Mouse (Mus musculus) megakaryocyte-erythroid progenitor cell, adult 5-6 weeks (primary cell): ENCODE measurements around the gene Srebf2. TPM values are rescaled to one million over a fixed set of nuclear protein-coding genes. Genes with fewer than 3 reads are reported as not detected.

Experiments
- ATAC-seq: replicated peaks from 2 replicates; pipeline ENCODE4 v1.8.0; 2016; ENCODE audit warnings: mild to moderate bottlenecking, inconsistent platforms; ENCODE audit not compliant: severe bottlenecking, poor library complexity, low FRiP score, low TSS enrichment
- total RNA-seq, 2 experiments: library from RNA; stranded (forward) in 1 of 2; stranded (reverse) in 1 of 2; fragments of 200-1000, 215-1000 nt in 1 of 2; fragments of >200 nt in 1 of 2; fragmentation: Nextera tagmentation in 1 of 2; gene quantifications; 2 replicates each; pipeline ENCODE4 v1.2.3; 2014 to 2017

The Srebf2 gene
- total RNA-seq, 2 experiments from 2014 or later = 24.7 to 41.0 TPM

DNA sequence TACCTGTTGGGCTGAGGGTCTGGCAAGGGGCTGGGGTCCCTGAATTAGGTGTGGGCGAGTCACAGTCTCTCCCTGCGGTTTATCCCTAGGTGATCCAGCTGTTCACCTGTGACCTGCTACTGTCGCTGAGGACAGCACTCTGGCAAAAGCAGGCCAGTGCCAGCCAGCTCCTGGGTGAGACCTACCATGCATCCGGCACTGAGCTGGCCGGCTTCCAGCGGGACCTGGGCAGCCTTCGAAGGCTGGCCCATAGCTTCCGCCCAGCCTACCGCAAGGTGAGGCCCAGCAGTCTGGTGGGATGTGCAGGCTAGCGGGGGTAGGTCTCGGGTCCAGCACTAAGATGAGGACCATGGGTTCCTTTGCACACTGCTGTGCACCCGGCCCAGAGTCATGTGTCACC, 52.6 kb downstream of the Srebf2 start:
- no peak for ATAC-seq

DNA sequence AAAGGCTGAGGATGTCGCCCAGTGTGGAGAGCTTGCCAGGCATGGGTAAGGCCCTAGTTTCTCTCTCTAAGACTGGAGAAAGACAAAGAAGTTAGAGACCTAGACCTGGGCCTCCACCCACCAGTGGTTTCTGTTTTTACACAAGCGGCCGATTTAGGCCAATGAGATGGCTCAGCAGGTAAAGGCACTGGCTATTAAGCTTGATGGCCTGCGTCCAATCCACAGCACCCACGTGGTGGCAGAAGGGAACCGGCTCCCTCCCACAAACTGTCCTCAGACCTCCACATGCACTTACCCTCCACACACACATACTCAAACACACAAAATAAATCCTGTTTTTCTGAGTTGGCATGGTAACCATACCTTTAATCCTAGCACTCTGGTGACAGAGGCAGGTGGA, 55.1 kb downstream of the Srebf2 start:
- ATAC-seq = no peak

DNA sequence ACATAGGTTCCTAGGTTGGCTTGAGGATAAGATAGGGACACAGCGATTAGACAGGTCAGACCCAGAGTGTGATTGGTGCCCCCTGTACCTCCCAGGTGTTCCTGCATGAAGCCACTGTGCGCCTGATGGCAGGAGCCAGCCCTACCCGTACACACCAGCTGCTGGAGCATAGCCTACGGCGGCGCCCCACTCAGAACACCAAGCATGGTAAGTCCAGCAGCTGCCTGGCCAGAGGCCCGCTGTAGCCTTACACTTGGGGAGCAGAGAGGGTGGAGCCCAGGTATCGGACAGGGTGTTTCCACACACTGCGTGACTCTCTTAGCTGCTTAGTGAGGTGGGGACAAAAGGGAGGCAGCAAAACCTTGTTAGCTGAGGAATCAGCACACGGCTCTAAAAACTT, 56.1 kb downstream of the Srebf2 start:
- ATAC-seq = no peak

DNA sequence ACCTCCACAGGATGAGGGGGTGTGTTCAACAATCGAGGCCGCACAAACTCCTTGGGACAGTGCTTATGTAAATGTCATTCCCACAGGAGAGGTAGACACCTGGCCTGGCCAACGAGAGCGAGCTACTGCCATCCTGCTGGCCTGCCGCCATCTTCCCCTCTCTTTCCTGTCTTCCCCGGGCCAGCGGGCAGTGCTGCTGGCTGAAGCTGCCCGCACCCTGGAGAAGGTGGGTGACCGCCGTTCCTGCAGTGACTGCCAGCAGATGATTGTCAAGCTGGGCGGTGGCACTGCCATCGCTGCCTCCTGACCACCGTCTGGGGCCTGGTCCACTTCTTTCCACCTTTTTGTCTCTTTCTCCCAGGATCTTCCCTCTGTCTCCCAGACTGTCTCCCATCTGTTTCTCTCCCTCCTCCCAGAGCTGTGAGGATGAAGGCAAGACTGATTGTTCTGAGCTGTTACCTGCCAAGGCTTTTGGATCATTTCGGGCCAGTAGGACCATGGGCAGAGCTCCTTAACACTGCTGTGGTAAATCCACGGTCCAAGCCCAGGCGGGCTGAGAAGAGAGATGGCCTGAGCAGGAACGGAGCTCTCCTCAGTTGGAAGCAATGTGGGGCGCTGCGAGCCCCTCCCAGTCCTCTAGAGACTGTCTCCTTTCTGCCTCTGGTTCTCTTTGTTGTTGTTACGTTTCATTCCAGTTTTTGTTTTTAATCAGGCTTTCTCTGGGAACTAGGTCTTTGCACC, 56.8 kb downstream of the Srebf2 start:
- ATAC-seq = no peak

DNA sequence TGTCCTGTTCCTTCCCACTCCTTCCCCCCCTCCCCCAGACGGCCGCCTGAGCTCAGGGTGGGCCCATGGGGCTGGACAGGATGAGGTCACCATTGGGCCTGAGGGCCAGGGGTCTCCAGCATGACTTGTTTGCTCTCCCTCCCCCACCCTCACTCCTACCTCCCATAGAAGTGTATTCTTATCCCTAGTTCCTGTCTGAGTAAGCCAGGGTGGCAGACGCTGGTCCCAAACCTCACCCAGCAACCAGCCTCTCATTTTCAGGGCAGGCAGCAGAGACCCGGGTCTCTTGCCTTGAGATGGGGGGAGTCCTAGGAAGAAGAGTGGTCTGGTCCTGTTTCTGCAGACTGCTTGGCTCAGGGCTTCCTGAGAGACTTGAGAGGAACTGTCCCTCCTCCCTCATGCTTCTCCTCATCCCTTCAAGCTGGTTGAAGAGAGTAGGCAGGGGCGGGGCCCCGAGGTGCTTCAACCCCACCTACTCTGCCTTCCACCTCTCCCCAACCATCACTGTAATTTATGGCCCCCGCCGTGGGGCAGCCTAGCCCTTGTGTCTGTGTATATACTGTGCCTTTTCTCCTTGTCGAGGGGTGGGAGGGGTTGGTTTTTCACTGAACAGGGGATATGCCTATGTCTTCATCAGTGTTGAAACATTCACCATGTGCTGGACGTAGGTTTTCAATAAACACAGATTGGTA, 57.8 kb downstream of the Srebf2 start:
- ATAC-seq = no peak

DNA sequence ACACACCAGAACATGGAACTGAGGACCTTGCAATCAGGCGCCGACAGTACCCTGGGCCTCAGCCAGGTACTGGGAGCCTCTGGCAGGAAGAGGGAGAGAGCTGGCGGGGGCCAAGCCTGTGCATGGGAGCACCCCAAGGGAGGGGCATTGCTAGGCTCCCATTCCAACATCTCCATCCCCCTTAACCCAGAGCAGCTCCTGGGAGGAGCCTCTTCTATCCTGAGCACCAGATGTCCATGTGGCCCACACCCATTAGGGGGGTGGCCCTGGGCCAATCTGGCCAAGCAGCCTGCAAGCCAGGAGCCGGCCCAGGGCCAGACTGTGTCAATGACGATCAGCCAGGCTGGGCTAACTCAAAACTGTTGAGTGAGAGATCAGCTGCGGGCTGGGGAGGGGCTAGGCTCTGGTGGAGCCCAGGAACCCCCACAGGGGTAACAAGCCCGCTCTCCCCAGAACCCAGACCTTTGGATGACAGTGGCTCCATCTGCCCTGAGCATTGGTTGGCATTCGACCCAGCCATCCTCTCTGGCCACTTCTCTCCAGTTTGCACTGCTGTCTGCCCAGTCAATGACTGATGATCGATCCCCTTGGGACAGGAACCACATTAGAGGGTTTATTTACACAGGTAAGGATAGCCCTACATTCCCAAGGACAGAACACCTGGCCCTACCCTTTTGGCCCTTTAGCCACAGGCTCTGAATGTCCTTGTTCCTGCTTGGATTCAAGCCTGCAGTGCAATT, 59.6 kb downstream of the Srebf2 start:
- no peak for ATAC-seq

DNA sequence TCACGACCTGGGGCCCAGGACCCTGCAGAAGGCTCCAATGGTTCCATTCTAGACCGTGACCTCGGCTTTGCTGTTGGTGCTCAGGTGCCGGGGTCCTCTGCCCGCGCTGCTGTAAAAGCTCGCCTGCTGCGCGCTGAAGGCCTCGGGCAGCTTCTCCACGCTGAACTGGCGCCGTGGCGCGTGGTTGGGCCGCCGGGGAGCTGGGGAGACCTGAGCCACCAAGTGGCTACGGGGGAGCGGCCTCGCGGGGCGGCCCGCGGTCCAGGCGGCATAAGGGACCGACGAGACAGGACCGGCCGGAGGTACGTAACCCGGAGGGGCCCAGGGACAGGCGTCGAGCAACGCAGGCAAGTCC, 60.1 kb downstream of the Srebf2 start:
- no peak for ATAC-seq

DNA sequence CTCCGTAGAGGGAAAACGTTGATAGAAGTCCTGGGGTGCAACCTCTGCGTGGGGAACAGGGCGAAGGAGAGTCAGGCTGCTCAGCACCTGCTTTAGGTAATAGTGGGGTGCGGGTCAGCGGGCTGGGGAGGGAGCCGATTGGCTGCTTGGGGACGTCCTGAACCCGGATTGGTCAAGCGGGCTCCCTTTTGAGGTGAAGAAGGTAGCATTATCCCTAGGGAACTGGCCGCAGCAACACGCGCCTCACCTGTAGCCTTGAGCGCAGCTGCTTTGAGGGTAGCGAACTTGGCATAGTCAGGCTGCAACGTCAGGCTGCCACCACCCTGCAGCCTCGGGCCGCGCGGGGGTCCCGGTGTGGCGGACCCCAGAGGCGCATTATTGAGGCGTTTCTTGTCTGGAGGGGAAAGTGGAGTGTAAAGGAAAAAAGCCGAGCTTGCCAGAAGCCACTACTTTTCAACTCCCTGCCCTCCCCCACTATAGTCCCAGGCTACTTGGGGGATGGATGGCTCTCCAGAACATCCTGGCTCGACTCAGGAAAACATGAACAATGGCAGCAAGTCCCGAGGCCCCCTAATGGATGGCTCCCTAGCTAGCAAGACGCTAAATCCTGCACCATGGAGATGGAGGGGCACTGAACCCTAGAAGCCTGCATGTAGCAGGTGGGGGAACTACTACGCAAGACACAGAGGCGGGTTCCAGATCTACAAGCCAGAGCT, 60.7 kb downstream of the Srebf2 start:
- no peak for ATAC-seq

DNA sequence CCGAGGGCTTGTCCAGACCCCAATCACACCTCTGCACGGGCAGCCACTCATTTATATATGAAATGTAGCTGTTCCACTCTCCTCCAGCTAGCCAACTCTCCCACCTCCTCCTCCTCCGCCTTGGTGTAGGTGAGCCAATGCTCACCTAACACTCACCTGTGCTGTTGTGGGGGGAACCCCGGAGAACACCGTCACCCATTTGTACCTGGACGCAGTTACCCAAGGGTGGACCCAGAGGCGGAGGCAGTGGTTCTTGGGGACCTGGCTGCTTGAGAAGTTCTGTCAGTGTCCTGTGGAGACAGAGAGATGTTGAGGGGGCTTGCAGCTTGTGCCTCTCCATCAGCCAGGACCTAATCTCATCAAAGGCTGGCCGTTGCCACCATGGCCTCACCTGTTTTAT, 61.3 kb downstream of the Srebf2 start:
- no peak for ATAC-seq

DNA sequence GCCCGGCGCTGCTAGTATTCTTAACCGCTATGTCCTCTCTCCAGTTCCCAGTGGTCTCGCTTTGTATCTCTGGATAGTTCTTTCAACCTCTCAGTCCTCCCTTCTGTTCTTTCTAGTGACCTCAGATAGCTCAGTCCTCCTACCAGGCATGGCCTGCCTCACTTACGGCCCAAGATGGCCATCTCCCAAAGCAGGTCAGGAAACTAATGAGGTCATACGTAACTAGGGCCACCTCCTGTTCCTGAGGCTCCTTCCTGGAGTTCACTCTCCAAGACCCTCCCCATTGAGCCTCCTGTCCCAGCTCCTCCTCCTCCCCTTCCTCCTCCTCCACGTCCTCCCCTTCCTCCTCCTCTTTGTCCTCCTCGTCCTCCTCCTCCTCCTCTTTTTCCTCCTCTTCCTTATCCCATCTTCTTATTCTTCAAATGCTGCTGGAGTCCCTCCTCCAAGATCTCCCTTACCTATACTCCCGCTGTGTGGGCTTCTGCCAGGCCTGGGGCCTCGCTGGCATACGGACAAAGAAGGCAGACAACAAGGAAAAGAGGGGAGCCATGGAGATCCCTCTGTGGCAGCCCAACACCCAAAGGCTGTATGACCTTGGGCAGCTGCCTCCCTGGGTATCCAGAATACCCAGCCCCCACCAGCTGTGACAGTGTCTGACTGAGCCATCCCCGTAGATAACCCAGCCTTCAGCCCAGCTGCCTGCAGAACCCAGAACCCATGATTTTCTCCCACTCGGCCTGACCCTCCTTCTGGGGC, 62.5 kb downstream of the Srebf2 start:
- no peak for ATAC-seq

DNA sequence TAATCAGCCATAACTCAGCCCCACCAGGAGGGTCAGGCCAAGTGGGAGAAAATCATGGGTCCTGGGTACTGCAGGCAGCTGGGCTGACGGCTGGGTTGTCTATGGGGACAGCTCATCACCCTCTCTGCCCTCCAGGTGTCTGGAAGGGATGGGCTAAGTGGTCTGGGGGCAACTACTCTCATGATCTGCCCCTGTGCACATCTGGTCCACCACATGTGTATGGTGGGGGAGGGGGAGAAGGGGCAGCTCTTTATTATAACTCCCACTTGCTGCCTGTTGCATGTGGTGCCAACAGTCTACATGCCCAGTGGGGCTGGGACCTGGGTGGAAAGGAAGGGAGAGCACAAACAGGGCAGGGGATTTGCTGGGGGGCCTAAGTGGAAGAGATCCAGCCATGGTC, 63.8 kb downstream of the Srebf2 start:
- ATAC-seq = no peak

DNA sequence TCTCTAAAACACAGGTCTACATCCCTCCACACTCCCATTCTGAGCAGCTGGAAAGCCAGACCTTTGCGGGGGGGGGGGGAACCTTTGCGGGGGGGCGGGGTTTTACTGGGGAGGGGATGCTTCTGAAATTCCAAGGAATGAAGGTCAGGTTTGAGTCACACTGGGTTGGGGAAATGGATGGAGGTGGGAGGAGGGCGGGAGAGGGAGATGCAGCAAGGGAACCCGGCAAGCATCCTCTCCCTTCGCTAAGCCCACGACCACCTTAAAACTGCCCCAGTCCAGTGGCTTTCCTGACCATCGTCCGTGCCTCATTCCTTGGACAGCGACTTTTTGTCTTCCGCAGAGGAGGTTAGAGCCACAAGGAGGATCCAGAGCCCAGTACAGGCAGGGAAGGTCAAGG, 64.3 kb downstream of the Srebf2 start:
- no peak for ATAC-seq

DNA sequence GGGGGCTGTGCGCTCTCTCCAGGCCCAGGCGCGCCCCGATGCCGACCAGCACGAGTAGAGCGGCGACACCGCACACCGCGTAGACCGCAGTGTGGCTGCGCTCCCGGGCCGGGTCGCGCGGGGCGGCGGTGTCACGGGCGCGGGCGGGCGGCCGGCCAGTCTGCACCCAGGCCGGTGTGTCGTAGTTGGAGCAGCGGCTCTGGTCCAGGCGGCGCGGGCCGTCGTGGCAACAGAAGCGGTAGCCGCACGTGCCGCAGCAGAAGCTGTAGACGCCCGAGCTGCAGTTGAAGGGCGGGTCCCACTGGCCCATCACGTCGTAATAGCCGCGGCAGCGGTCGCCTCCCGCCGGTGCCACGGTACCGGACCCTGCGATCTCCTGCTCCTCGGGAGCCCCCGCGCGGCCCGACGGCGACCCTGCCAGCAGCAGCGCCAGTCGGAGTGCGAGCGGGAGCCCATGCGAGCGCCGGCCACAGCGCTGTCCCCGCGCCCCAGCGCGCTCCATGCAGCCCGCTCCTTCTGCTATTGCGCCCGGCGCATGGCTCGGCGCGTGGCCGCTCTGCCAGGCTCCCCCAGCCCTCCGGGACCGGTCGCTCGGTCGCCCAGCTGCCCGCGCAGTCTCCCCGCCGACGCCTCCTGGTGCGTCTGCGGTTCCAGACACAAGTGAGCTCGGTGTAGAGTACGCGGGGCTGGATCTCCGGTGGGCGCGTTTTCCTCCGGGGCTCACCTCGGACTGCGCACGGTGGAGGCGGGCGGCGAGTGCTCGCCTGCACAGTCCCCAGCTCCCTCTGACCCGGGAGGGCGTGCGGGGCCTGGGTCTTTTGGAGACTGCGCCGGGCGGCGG, 65.2 kb downstream of the Srebf2 start:
- no peak for ATAC-seq

DNA sequence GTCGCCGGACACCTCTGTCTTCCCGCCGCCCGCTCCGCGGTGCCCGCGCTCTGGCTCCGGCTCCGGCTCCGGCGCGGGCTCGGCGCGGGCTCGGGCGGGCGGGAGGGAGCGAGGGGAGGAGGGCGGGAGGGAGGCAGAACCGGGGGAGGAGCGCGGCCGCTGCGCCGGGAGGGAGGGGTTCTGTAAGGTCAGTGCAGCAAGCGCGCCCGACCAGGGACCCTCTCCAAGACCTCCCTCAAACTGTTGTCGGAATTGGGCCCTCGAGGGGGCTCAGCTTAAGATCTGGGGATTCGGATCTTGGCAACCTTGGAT, 65.7 kb downstream of the Srebf2 start, which contains the start of gene Shisa8:
Gene Shisa8 (minus strand): TSS at position 64 of the 312 bp plus-strand sequence.
- ATAC-seq = no peak

DNA sequence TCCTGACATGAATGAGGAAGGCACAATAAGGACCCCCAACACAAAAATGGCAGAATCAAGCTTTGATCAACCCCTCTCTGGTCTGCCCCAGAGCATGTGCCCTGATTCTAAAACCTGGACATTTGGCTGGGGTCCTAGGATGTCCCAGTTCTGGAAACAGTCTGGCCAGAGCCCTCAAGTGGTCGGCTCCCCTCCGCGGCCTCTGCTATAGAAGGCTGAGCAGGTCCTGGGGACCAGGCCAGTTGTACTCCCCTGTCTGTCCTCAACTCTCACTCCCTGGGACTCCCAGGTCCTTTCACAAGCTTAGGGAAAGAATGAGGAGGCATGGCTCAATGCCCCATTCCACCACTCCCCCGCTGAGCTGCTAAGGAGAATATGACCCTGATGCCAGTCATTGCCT, 66.2 kb downstream of the Srebf2 start:
- ATAC-seq = no peak

DNA sequence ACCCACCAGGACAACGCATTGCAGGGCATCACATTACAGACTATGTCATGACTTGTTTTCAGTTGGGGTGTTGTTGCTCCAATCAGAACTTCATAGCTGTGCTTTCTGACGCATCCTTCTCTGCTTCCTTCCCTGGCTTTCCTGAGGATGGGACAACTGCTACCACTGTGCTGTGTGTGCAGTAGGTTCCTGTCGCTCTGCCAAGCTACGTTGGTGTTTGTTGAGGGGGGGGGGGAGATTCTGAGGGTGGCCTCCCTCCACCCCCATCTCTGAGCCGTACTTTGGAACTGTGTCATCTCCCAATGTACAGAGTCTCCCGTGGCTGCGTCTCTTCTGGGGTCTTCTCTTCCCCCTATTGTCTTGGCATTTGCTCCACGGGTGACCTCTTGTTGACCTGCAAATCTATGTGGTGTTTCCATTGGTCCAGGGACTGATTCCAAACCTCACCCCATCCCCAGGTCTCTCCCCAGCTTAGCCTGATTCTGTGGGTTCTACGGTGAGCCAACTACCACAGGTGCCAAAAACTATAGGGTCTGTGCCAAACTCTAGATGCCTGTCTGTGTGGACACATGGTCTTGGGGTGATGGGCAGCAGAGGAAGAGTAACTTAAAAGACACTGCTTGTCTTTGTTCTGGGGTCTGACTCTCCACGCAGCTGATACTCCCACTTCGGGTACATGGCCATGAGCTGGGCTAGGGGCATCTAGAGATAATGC, 68.5 kb downstream of the Srebf2 start:
- ATAC-seq = no peak

DNA sequence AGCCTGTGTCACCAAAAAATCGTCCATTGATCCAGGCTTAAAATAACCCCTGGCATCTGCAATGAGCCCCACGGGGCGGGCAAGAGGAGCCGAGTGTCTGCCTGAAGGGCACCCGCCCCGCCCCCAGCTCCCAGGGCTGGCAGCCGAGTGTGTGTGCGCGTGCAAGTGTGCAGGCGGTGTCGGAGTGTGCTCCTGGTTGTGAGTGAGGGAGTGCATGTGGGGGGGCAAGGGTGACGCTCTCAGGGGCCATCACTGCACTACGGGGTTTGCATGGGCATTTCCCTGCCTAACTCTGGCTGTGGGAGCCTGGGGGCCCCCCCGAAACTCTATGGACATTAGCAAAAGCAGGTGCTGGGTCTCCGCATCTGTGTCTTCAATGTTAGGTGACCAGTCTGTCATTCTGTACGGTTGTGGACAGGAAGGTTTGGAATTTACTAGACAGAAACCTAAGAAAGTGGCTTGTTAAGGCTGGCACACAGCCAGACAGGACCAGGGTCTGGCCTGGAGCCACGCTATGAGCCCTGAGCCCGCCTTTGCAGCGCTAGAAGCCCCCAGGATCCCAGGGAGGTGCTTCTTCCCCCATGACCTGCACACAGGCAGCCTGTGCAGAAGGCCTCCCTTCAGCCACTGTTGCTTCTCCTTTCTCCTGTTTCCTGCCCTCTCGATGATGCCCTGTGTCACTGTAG, 69.3 kb downstream of the Srebf2 start:
- no peak for ATAC-seq
